Mouse (Mus musculus): Measurements from ENCODE around the gene Jmjd8. TPM values are rescaled to one million over a fixed set of nuclear protein-coding genes. Genes with fewer than 3 reads are reported as not detected.
"Not testable (repeated sequence)": the region's sequence is repeated elsewhere in the genome, so short reads cannot be mapped to it uniquely, and the experiment has no call there.

The Jmjd8 gene
- polyA plus RNA-seq, 1 experiment from 2014 or later: 60.7 TPM

DNA sequence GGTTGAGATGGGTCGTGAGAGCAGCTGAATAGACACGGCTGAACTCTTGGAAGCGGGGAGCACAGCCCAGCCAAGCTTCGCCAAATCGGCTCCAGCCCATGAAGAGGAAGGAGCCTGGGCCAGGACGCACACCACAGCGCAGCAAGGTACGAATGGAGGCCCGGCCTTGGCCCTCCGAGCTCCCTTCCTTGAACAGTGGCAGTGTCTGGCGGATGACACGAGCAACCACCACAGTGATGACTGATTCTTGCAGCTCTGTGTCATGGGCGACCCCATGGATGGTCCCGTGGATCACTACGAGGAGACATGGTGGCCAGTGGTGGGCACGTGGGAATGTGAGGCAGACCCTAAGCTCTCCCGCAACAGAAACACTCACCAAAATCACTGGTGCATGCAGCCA, 33.7 kb upstream of the Jmjd8 start:
- H3K9ac ChIP-seq: peak overlapping the region; percentile 81; the same call in 1 of the 2 replicates

GRCm38 (mm10) chr17:25795609-25796092, 33.0 kb upstream of the Jmjd8 start, which contains the start of gene AC134908.4:
TSS of gene AC134908.4 (minus strand) at chr17:25795659.
- Histone ChIP-seq H3K27ac (0 out of 2 replicates have a peak within 1 kb of the TSS, but pooled peaks have one; percentile 17), H3K4me2 (replicated peaks) (peak within 1 kb of the TSS; percentile 91), H3K9me3 (no peaks in the 10 kb centered on the region), H3K36me3 (no peaks in the 10 kb centered on the region), H3K27me3 (no peaks in the 10 kb centered on the region), H3K9ac (peak within 1 kb of the TSS; percentile 81), H3K4me1 (peaks cover 51% of the 10 kb centered on the region), H3K4me3 (peak within 1 kb of the TSS; percentile 77)
- ATAC-seq (ENCODE audit: low FRiP score, low read depth): no peak
- 8% methylated on average over 6 of the region's 6 CpGs for WGBS

More for the DNA sequence above, 33.7 kb upstream of the Jmjd8 start:
- Histone ChIP-seq H3K9me3 (no peaks in the 10 kb centered on the region), H3K36me3 (no peaks in the 10 kb centered on the region; the same call in 1 of the 2 replicates), H3K27me3 (no peaks in the 10 kb centered on the region), H3K4me2 (replicated peaks) (peak overlapping the region; percentile 91), H3K4me1 (peaks cover 54% of the 10 kb centered on the region), H3K27ac (no peak overlapping the region), H3K4me3 (0 out of 2 replicates have a peak overlapping the region, but pooled peaks have one; percentile 77)
- 82% methylated on average over 17 of the region's 17 CpGs for WGBS
- ATAC-seq (ENCODE audit: low FRiP score, low read depth): no peak

DNA sequence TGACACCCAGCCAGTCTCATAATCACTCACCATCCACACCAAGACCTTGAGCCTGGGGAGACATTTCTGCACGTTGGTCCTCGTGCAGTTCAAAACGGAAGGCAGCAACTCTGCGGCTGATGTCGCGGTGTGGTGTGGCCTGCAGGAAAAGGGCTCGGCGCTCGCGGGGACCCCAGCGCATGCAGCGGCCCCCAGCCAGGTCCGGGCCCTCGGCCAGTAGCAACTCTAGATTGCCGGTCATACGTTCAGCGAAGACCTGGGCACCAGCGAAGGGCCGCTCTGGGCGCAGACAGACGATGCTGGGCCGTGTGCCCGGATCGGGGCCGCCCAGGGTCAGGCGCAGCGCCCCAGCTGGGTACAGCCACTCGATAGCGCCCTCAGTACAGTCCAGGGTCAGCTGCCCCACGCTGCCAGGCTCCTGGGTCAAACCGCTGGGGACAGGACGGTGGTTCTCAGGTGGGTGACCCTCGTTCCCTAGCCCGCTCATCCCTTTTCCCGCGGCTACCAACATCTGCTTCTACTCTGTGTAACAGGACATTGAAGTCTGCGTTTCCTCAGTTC, 32.4 kb upstream of the Jmjd8 start:
- peak overlapping the region; percentile 17; the same call in 1 of the 2 replicates for H3K27ac ChIP-seq

DNA sequence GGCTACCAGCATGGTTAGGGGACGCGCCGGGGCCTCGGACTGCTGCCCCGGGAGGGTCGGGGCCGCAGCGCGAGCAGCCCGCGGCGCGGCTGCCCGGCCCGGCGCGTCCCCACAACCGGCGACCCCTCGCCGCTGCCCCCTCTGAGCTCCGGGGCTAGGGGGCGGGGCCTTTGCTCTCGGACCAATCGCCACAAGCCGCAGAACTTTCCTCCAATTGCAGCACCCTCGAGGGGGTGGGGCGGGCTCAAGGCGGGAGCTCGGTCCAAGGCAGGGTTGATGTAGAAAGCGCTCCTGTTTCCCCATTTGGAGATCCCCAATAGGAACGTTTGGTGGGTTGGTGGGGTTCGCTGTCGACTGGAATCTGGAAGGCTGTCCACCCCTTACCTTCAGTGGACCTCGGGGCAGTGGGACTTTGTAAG, 31.7 kb upstream of the Jmjd8 start, which contains the start of gene Metrn:
Gene Metrn, minus strand, starts transcription at position 186 of the 419 bp plus-strand sequence.
- H3K9ac ChIP-seq: peak within 1 kb of the TSS; percentile 81
- H3K4me2 ChIP-seq (replicated peaks): peak within 1 kb of the TSS; percentile 91
- peak; percentile 85 for ATAC-seq (ENCODE audit: low FRiP score, low read depth)
- WGBS: under 1% methylated on average over 35 of the region's 35 CpGs
- H3K9me3 ChIP-seq: no peaks in the 10 kb centered on the region
- H3K27me3 ChIP-seq: peaks cover 5% of the 10 kb centered on the region; the same call in 1 of the 2 replicates
- H3K36me3 ChIP-seq: no peaks in the 10 kb centered on the region
- H3K4me3 ChIP-seq: peak within 1 kb of the TSS; percentile 77
- H3K4me1 ChIP-seq: peaks cover 39% of the 10 kb centered on the region
- H3K27ac ChIP-seq: peak within 1 kb of the TSS; percentile 17; the same call in 1 of the 2 replicates

More for the DNA sequence above, 32.4 kb upstream of the Jmjd8 start:
- ATAC-seq (ENCODE audit: low FRiP score, low read depth): 0 out of 2 replicates have a peak, but pooled peaks have one; percentile 3
- Histone ChIP-seq H3K27me3 (peaks cover 1% of the 10 kb centered on the region; the same call in 1 of the 2 replicates), H3K4me2 (replicated peaks) (peak overlapping the region; percentile 91), H3K4me3 (peak overlapping the region; percentile 77), H3K4me1 (peaks cover 45% of the 10 kb centered on the region), H3K36me3 (no peaks in the 10 kb centered on the region), H3K9ac (peak overlapping the region; percentile 81), H3K9me3 (no peaks in the 10 kb centered on the region)
- under 1% methylated on average over 37 of the region's 37 CpGs for WGBS

- no peak overlapping the region for H3K27ac ChIP-seq
- H3K4me1 ChIP-seq: peaks cover 14% of the 10 kb centered on the region
- H3K36me3 ChIP-seq: no peaks in the 10 kb centered on the region
- H3K9me3 ChIP-seq: no peaks in the 10 kb centered on the region
- WGBS: 10% methylated on average over 6 of the region's 6 CpGs
- H3K4me2 ChIP-seq (replicated peaks): no peak overlapping the region
- no peak overlapping the region for H3K9ac ChIP-seq
- H3K27me3 ChIP-seq: peaks cover 24% of the 10 kb centered on the region
- H3K4me3 ChIP-seq: no peak overlapping the region
- no peak for ATAC-seq (ENCODE audit: low FRiP score, low read depth)
Observed at GRCm38 (mm10) chr17:25801029-25801428, 27.6 kb upstream of the Jmjd8 start.

DNA sequence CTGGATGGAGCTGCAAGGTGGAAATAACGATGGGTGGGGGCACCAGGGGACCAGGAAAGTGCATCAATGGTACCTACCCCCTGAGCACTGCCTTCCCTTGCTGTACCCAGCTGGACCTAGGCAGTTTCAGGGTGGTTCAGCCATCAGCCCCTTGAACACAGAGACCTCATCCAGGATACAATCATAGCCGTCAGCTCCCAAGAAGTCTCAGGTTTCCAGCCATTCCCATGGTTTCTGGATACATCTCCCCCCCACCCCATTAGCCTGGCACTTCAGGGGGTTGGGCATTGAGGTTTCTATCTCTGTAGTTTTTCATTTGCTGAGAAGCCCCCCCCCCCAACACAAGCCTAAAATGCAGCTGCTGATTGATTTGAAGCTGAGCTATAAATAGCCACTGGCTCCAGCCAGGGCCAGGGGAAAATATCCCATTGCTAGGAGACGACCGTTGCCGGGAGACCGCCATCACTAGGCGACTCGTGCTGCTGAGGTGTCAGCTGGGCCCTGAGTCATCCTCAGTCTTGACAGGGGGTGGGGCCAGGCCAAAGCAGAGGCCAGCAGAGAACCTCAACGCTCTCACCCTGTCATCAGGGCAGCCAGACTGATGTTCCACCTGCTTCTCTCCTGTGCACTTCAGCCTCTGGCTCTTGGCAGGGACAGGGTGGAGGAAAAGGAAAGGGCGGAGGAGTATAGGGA, 25.7 kb upstream of the Jmjd8 start:
- no peak overlapping the region for H3K27ac ChIP-seq
- H3K27me3 ChIP-seq: peaks cover 38% of the 10 kb centered on the region
- no peaks in the 10 kb centered on the region for H3K9me3 ChIP-seq
- H3K36me3 ChIP-seq: no peaks in the 10 kb centered on the region
- H3K9ac ChIP-seq: peak overlapping the region; percentile 50; the same call in 1 of the 2 replicates
- no peak for ATAC-seq (ENCODE audit: low FRiP score, low read depth)
- H3K4me2 ChIP-seq (replicated peaks): no peak overlapping the region
- no peak overlapping the region for H3K4me3 ChIP-seq
- WGBS: 11% methylated on average over 10 of the region's 10 CpGs
- peaks cover 2% of the 10 kb centered on the region; the same call in 1 of the 2 replicates for H3K4me1 ChIP-seq

GRCm38 (mm10) chr17:25806507-25806906, 22.2 kb upstream of the Jmjd8 start:
- peaks cover 69% of the 10 kb centered on the region for H3K27me3 ChIP-seq

GRCm38 (mm10) chr17:25807452-25807851, 21.2 kb upstream of the Jmjd8 start:
- H3K4me2 ChIP-seq (replicated peaks); H3K9me3 ChIP-seq; H3K36me3 ChIP-seq; H3K9ac ChIP-seq; H3K27ac ChIP-seq; H3K4me3 ChIP-seq; ATAC-seq (ENCODE audit: low FRiP score, low read depth): not testable (repeated sequence)
- Histone ChIP-seq H3K4me1 (peaks cover 12% of the 10 kb centered on the region), H3K27me3 (peaks cover 72% of the 10 kb centered on the region)
- WGBS: 38% methylated on average over 2 of the region's 2 CpGs

More at GRCm38 (mm10) chr17:25806507-25806906, 22.2 kb upstream of the Jmjd8 start:
- 76% methylated on average over 4 of the region's 4 CpGs for WGBS
- Histone ChIP-seq H3K4me2 (replicated peaks) (no peak overlapping the region), H3K4me1 (peaks cover 12% of the 10 kb centered on the region), H3K36me3 (no peaks in the 10 kb centered on the region), H3K4me3 (no peak overlapping the region), H3K27ac (no peak overlapping the region), H3K9ac (no peak overlapping the region), H3K9me3 (no peaks in the 10 kb centered on the region)
- ATAC-seq (ENCODE audit: low FRiP score, low read depth): no peak

DNA sequence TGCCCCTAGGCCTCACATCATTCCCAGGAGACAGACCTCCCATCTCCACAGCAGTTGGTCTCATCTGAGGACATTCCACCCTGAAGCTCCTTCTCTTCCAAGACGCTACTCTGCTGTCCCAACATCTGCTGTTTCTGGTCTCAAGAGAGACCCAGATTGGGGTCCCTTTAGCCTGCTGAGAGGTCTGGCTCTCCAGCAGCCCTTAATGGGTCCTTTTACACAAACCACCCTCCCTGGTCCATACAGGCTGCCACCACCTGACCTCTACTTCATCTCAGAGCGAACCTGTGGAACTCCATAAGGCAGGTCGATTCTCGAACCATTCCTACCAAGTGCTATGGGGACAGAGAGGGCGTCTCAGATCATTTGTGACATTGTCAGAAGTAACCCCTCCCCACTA, 20.6 kb upstream of the Jmjd8 start:
- peaks cover 9% of the 10 kb centered on the region for H3K4me1 ChIP-seq
- H3K27ac ChIP-seq: no peak overlapping the region
- no peaks in the 10 kb centered on the region for H3K9me3 ChIP-seq
- peak overlapping the region; percentile 97 for H3K4me2 ChIP-seq (replicated peaks)
- H3K36me3 ChIP-seq: no peaks in the 10 kb centered on the region
- peaks cover 72% of the 10 kb centered on the region for H3K27me3 ChIP-seq
- no peak overlapping the region for H3K9ac ChIP-seq
- no peak for ATAC-seq (ENCODE audit: low FRiP score, low read depth)
- H3K4me3 ChIP-seq: peak overlapping the region; percentile 66
- 35% methylated on average over 5 of the region's 5 CpGs for WGBS

DNA sequence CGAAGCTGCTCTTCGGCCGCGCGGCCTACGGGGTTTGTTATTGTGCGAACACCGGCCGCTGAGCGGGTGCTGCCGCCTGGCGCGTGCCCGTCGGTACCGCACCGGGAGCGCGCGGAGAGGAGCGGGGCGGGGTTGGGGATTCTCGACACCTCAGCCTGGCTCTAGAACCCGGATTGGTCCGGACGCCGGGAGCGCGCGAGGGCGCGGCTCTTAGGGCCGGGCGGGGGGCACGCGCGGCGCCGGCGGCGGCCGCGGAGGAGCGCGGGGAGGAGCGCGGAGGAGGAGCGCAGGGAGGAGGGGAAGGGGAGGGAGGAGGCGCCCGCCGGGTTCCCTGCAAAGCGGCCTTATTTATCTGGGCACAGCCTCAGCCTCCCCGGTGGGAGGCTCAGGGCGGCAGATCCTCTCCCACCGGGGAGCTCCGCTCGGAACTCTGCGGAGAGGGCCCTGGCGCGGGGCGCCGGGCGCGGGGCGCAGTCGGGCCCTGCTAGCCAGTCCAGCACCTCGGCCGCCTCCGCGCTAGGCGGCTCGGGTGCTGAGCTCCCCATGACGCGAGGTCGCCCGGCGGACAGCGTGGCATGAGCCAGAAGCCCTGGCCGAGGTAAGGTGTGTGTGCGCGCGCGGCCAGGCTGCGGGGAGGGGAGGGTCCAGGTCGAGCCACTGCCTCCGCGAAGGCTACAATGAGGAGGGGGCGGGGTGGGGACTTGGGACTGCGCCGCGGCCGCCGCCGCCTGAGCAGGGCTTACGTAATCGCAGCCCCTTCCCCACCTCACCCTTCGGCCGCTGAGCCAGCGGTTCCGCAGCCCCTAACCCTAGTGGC, 19.7 kb upstream of the Jmjd8 start, which contains the start of gene Fbxl16:
Gene Fbxl16, plus strand, starts transcription at position 297 of the 817 bp plus-strand sequence.
- H3K27me3 ChIP-seq: peaks cover 68% of the 10 kb centered on the region

GRCm38 (mm10) chr17:25809606-25810340, 18.9 kb upstream of the Jmjd8 start:
- peak overlapping the region; percentile 70 for H3K9ac ChIP-seq
- peak overlapping the region; percentile 66 for H3K4me3 ChIP-seq
- no peaks in the 10 kb centered on the region for H3K36me3 ChIP-seq
- no peak overlapping the region for H3K27ac ChIP-seq
- H3K27me3 ChIP-seq: peaks cover 76% of the 10 kb centered on the region
- WGBS: 11% methylated on average over 25 of the region's 25 CpGs
- ATAC-seq (ENCODE audit: low FRiP score, low read depth): peak; percentile 29; the same call in 1 of the 2 replicates
- no peaks in the 10 kb centered on the region for H3K9me3 ChIP-seq
- H3K4me2 ChIP-seq (replicated peaks): peak overlapping the region; percentile 97
- H3K4me1 ChIP-seq: peaks cover 12% of the 10 kb centered on the region

More for the DNA sequence above, 19.7 kb upstream of the Jmjd8 start, which contains the start of gene Fbxl16:
- no peak within 1 kb of the TSS for H3K27ac ChIP-seq
- peak; percentile 84 for ATAC-seq (ENCODE audit: low FRiP score, low read depth)
- H3K9me3 ChIP-seq: no peaks in the 10 kb centered on the region
- H3K4me3 ChIP-seq: peak within 1 kb of the TSS; percentile 66
- H3K4me1 ChIP-seq: peaks cover 12% of the 10 kb centered on the region
- peak within 1 kb of the TSS; percentile 97 for H3K4me2 ChIP-seq (replicated peaks)
- peak within 1 kb of the TSS; percentile 70 for H3K9ac ChIP-seq
- no peaks in the 10 kb centered on the region for H3K36me3 ChIP-seq
- under 1% methylated on average over 75 of the region's 100 CpGs for WGBS

Data from limb, embryonic 13.5 days (tissue).